Mouse (Mus musculus): ENCODE data around the gene Pfas. TPM values are rescaled to one million over a fixed set of nuclear protein-coding genes. Genes with fewer than 3 reads are reported as not detected.
"Not testable (repeated sequence)": the region's sequence is repeated elsewhere in the genome, so short reads cannot be mapped to it uniquely, and the experiment has no call there.

Pfas gene
- polyA plus RNA-seq, 1 experiment from 2014 or later, result 31.8 TPM

GRCm38 (mm10) chr11:68962159-68962558 is 46.1 kb downstream of the Pfas start:
- H3K9ac ChIP-seq (ENCODE audit: low read depth, low read length); H3K4me3 ChIP-seq (ENCODE audit: low read depth, low read length); H3K4me2 ChIP-seq (replicated peaks; ENCODE audit: low read depth, low read length); H3K36me3 ChIP-seq (ENCODE audit: control insufficient read depth, insufficient read depth, low read length); H3K4me1 ChIP-seq (replicated peaks; ENCODE audit: control insufficient read depth, insufficient read depth, low read length); DNase-seq (ENCODE audit: low spot score); ATAC-seq (ENCODE audit: low FRiP score); H3K27me3 ChIP-seq (ENCODE audit: control insufficient read depth, insufficient read depth, low read length); H3K9me3 ChIP-seq (ENCODE audit: control insufficient read depth, low read length); H3K27ac ChIP-seq (ENCODE audit: low read depth, low read length): not testable (repeated sequence)
- WGBS, result 26% methylated on average over 11 of the region's 11 CpGs

GRCm38 (mm10) chr11:68961596-68961995 is 46.7 kb downstream of the Pfas start:
- WGBS, result 87% methylated on average over 3 of the region's 3 CpGs
- no peak for DNase-seq (ENCODE audit: low spot score)
- H3K4me3 ChIP-seq (ENCODE audit: low read depth, low read length), result no peak overlapping the region

GRCm38 (mm10) chr11:68957971-68958370 is 50.3 kb downstream of the Pfas start:
- Histone ChIP-seq H3K4me3 (ENCODE audit: low read depth, low read length) (no peak overlapping the region), H3K27me3 (ENCODE audit: control insufficient read depth, insufficient read depth, low read length) (peaks cover 25% of the 10 kb centered on the region), H3K36me3 (ENCODE audit: control insufficient read depth, insufficient read depth, low read length) (no peaks in the 10 kb centered on the region), H3K4me2 (replicated peaks; ENCODE audit: low read depth, low read length) (no peak overlapping the region), H3K9me3 (ENCODE audit: control insufficient read depth, low read length) (no peaks in the 10 kb centered on the region), H3K4me1 (replicated peaks; ENCODE audit: control insufficient read depth, insufficient read depth, low read length) (0 out of 2 replicates have a peak, but pooled peaks cover 3% of the 10 kb centered on the region), H3K27ac (ENCODE audit: low read depth, low read length) (no peak overlapping the region), H3K9ac (ENCODE audit: low read depth, low read length) (no peak overlapping the region)
- ATAC-seq (ENCODE audit: low FRiP score) (no peak), DNase-seq (ENCODE audit: low spot score) (no peak)
- WGBS, result 96% methylated on average over 1 of the region's 1 CpGs

More at GRCm38 (mm10) chr11:68961596-68961995, 46.7 kb downstream of the Pfas start:
- Histone ChIP-seq H3K27me3 (ENCODE audit: control insufficient read depth, insufficient read depth, low read length) (peaks cover 6% of the 10 kb centered on the region), H3K4me1 (replicated peaks; ENCODE audit: control insufficient read depth, insufficient read depth, low read length) (no peaks in the 10 kb centered on the region), H3K27ac (ENCODE audit: low read depth, low read length) (no peak overlapping the region), H3K9ac (ENCODE audit: low read depth, low read length) (no peak overlapping the region), H3K4me2 (replicated peaks; ENCODE audit: low read depth, low read length) (no peak overlapping the region), H3K36me3 (ENCODE audit: control insufficient read depth, insufficient read depth, low read length) (no peaks in the 10 kb centered on the region), H3K9me3 (ENCODE audit: control insufficient read depth, low read length) (no peaks in the 10 kb centered on the region)
- ATAC-seq (ENCODE audit: low FRiP score), result no peak

- Histone ChIP-seq H3K4me2 (replicated peaks; ENCODE audit: low read depth, low read length) (no peak within 1 kb of the TSS), H3K4me3 (ENCODE audit: low read depth, low read length) (0 out of 2 replicates have a peak within 1 kb of the TSS, but pooled peaks have one; percentile 10), H3K4me1 (replicated peaks; ENCODE audit: control insufficient read depth, insufficient read depth, low read length) (0 out of 2 replicates have a peak, but pooled peaks cover 3% of the 10 kb centered on the region), H3K9me3 (ENCODE audit: control insufficient read depth, low read length) (no peaks in the 10 kb centered on the region), H3K27me3 (ENCODE audit: control insufficient read depth, insufficient read depth, low read length) (peaks cover 25% of the 10 kb centered on the region), H3K9ac (ENCODE audit: low read depth, low read length) (no peak within 1 kb of the TSS), H3K27ac (ENCODE audit: low read depth, low read length) (no peak within 1 kb of the TSS), H3K36me3 (ENCODE audit: control insufficient read depth, insufficient read depth, low read length) (no peaks in the 10 kb centered on the region)
- DNase-seq (ENCODE audit: low spot score) (no peak), ATAC-seq (ENCODE audit: low FRiP score) (no peak)
- WGBS, result 33% methylated on average over 8 of the region's 8 CpGs
These were observed 51.0 kb downstream of the Pfas start, which contains the start of gene Arhgef15 for GRCm38 (mm10) chr11:68957308-68957707. Gene Arhgef15 (minus strand): TSS chr11:68957480.

GRCm38 (mm10) chr11:68956697-68957096 is 51.6 kb downstream of the Pfas start:
- Histone ChIP-seq H3K27me3 (ENCODE audit: control insufficient read depth, insufficient read depth, low read length) (peaks cover 25% of the 10 kb centered on the region), H3K27ac (ENCODE audit: low read depth, low read length) (no peak overlapping the region), H3K9ac (ENCODE audit: low read depth, low read length) (no peak overlapping the region), H3K4me1 (replicated peaks; ENCODE audit: control insufficient read depth, insufficient read depth, low read length) (0 out of 2 replicates have a peak, but pooled peaks cover 3% of the 10 kb centered on the region), H3K36me3 (ENCODE audit: control insufficient read depth, insufficient read depth, low read length) (no peaks in the 10 kb centered on the region), H3K4me2 (replicated peaks; ENCODE audit: low read depth, low read length) (no peak overlapping the region), H3K4me3 (ENCODE audit: low read depth, low read length) (0 out of 2 replicates have a peak overlapping the region, but pooled peaks have one; percentile 10), H3K9me3 (ENCODE audit: control insufficient read depth, low read length) (no peaks in the 10 kb centered on the region)
- no peak for DNase-seq (ENCODE audit: low spot score)
- 33% methylated on average over 13 of the region's 13 CpGs for WGBS
- no peak for ATAC-seq (ENCODE audit: low FRiP score)

GRCm38 (mm10) chr11:68956107-68956506 is 52.2 kb downstream of the Pfas start:
- Histone ChIP-seq H3K4me2 (replicated peaks; ENCODE audit: low read depth, low read length) (no peak overlapping the region), H3K9me3 (ENCODE audit: control insufficient read depth, low read length) (no peaks in the 10 kb centered on the region), H3K27ac (ENCODE audit: low read depth, low read length) (no peak overlapping the region), H3K27me3 (ENCODE audit: control insufficient read depth, insufficient read depth, low read length) (peaks cover 31% of the 10 kb centered on the region), H3K4me1 (replicated peaks; ENCODE audit: control insufficient read depth, insufficient read depth, low read length) (0 out of 2 replicates have a peak, but pooled peaks cover 3% of the 10 kb centered on the region), H3K4me3 (ENCODE audit: low read depth, low read length) (0 out of 2 replicates have a peak overlapping the region, but pooled peaks have one; percentile 10), H3K36me3 (ENCODE audit: control insufficient read depth, insufficient read depth, low read length) (no peaks in the 10 kb centered on the region), H3K9ac (ENCODE audit: low read depth, low read length) (no peak overlapping the region)
- no peak for ATAC-seq (ENCODE audit: low FRiP score)
- no peak for DNase-seq (ENCODE audit: low spot score)
- 20% methylated on average over 3 of the region's 3 CpGs for WGBS

GRCm38 (mm10) chr11:68955473-68955872 is 52.8 kb downstream of the Pfas start:
- Histone ChIP-seq H3K4me1 (replicated peaks; ENCODE audit: control insufficient read depth, insufficient read depth, low read length) (0 out of 2 replicates have a peak, but pooled peaks cover 3% of the 10 kb centered on the region), H3K4me2 (replicated peaks; ENCODE audit: low read depth, low read length) (no peak overlapping the region), H3K4me3 (ENCODE audit: low read depth, low read length) (no peak overlapping the region), H3K9me3 (ENCODE audit: control insufficient read depth, low read length) (no peaks in the 10 kb centered on the region), H3K27ac (ENCODE audit: low read depth, low read length) (no peak overlapping the region), H3K9ac (ENCODE audit: low read depth, low read length) (no peak overlapping the region), H3K27me3 (ENCODE audit: control insufficient read depth, insufficient read depth, low read length) (peaks cover 31% of the 10 kb centered on the region), H3K36me3 (ENCODE audit: control insufficient read depth, insufficient read depth, low read length) (no peaks in the 10 kb centered on the region)
- ATAC-seq (ENCODE audit: low FRiP score), result no peak
- DNase-seq (ENCODE audit: low spot score), result no peak
- WGBS, result 69% methylated on average over 5 of the region's 5 CpGs

- peak overlapping the region; percentile 56 for H3K9ac ChIP-seq (ENCODE audit: low read depth, low read length)
- H3K27ac ChIP-seq (ENCODE audit: low read depth, low read length), result no peak overlapping the region
- no peaks in the 10 kb centered on the region for H3K9me3 ChIP-seq (ENCODE audit: control insufficient read depth, low read length)
- H3K4me2 ChIP-seq (replicated peaks; ENCODE audit: low read depth, low read length), result peak overlapping the region; percentile 52
- WGBS, result 1% methylated on average over 17 of the region's 17 CpGs
- DNase-seq (ENCODE audit: low spot score) (peak; percentile 47), ATAC-seq (ENCODE audit: low FRiP score) (no peak)
- no peaks in the 10 kb centered on the region for H3K36me3 ChIP-seq (ENCODE audit: control insufficient read depth, insufficient read depth, low read length)
- H3K27me3 ChIP-seq (ENCODE audit: control insufficient read depth, insufficient read depth, low read length), result peaks cover 31% of the 10 kb centered on the region
- H3K4me1 ChIP-seq (replicated peaks; ENCODE audit: control insufficient read depth, insufficient read depth, low read length), result 0 out of 2 replicates have a peak, but pooled peaks cover 3% of the 10 kb centered on the region
- H3K4me3 ChIP-seq (ENCODE audit: low read depth, low read length), result peak overlapping the region; percentile 36
These were observed 53.9 kb downstream of the Pfas start for GRCm38 (mm10) chr11:68954408-68954807.

- ATAC-seq (ENCODE audit: low FRiP score), result no peak
- peaks cover 31% of the 10 kb centered on the region for H3K27me3 ChIP-seq (ENCODE audit: control insufficient read depth, insufficient read depth, low read length)
- DNase-seq (ENCODE audit: low spot score), result peak; percentile 28
- peak overlapping the region; percentile 13; the same call in 1 of the 2 replicates for H3K4me2 ChIP-seq (replicated peaks; ENCODE audit: low read depth, low read length)
- no peak overlapping the region for H3K27ac ChIP-seq (ENCODE audit: low read depth, low read length)
- no peaks in the 10 kb centered on the region for H3K9me3 ChIP-seq (ENCODE audit: control insufficient read depth, low read length)
- no peak overlapping the region for H3K9ac ChIP-seq (ENCODE audit: low read depth, low read length)
- 0 out of 2 replicates have a peak, but pooled peaks cover 3% of the 10 kb centered on the region for H3K4me1 ChIP-seq (replicated peaks; ENCODE audit: control insufficient read depth, insufficient read depth, low read length)
- WGBS, result 7% methylated on average over 13 of the region's 13 CpGs
- H3K4me3 ChIP-seq (ENCODE audit: low read depth, low read length), result peak overlapping the region; percentile 36; the same call in 1 of the 2 replicates
- no peaks in the 10 kb centered on the region for H3K36me3 ChIP-seq (ENCODE audit: control insufficient read depth, insufficient read depth, low read length)
These were observed 54.4 kb downstream of the Pfas start for GRCm38 (mm10) chr11:68953903-68954302.
